Mouse (Mus musculus) stomach, embryonic 14.5 days (tissue): ENCODE data around the gene Msrb3. TPM values are rescaled to one million over a fixed set of nuclear protein-coding genes. Genes with fewer than 3 reads are reported as not detected.
"Not testable (repeated sequence)": the region's sequence is repeated elsewhere in the genome, so short reads cannot be mapped to it uniquely, and the experiment has no call there.

Experiments
- ATAC-seq: fragments of 200-750 bp; cut with Nextera tagmentation; 2 replicates; pipeline ENCODE4 v1.8.0; 2017; ENCODE audit warnings: low read depth, moderate TSS enrichment; ENCODE audit not compliant: insufficient number of reproducible peaks, insufficient read depth, low FRiP score
- H3K27ac ChIP-seq: fragments of 300-500 bp; sonication (generic); 2 replicates; pipeline ENCODE4 v1.5.1; 2014; ENCODE audit warnings: mild to moderate bottlenecking, low read length, moderate library complexity, mixed read lengths
- H3K27me3 ChIP-seq: fragments of 300-500 bp; sonication (generic); 2 replicates; pipeline ENCODE4 v1.6.1; 2014; ENCODE audit warnings: low read length, control low read depth, mixed read lengths; ENCODE audit not compliant: control insufficient read depth, insufficient read depth
- H3K36me3 ChIP-seq: fragments of 300-500 bp; sonication (generic); 2 replicates; pipeline ENCODE4 v1.6.1; 2014; ENCODE audit warnings: mild to moderate bottlenecking, control low read depth, low read length, moderate library complexity, mixed read lengths; ENCODE audit not compliant: control insufficient read depth, insufficient read depth
- H3K4me1 ChIP-seq: fragments of 300-500 bp; sonication (generic); 2 replicates; pipeline ENCODE4 v1.6.1; 2014; ENCODE audit warnings: low read length, control low read depth, mixed read lengths; ENCODE audit not compliant: control insufficient read depth, insufficient read depth
- H3K4me2 ChIP-seq: fragments of 300-500 bp; sonication (generic); replicated peaks from 2 replicates; pipeline ENCODE4 v1.6.1; 2014; ENCODE audit warnings: low read depth, low read length, control low read depth
- H3K4me3 ChIP-seq: fragments of 300-500 bp; sonication (generic); 2 replicates; pipeline ENCODE4 v1.5.1; 2014; ENCODE audit warnings: low read depth, low read length, control low read depth
- H3K9ac ChIP-seq: fragments of 300-500 bp; sonication (generic); replicated peaks from 2 replicates; pipeline ENCODE4 v1.6.1; 2014; ENCODE audit warnings: low read depth, mild to moderate bottlenecking, control low read depth, low read length, moderate library complexity, mixed read lengths
- H3K9me3 ChIP-seq: fragments of 300-500 bp; sonication (generic); 2 replicates; pipeline ENCODE4 v1.6.1; 2016; ENCODE audit warnings: low read depth, low read length, control low read depth; ENCODE audit not compliant: control insufficient read depth
- WGBS: fragments of 180-500 bp; shearing (Covaris S2); extraction: QIAGEN DNeasy Blood & Tissue Kit; methylation state at CpG from one replicate; pipeline ENCODE4 v1.1.7; 2014; 5-methylcytosine and 5-hydroxymethylcytosine counted together
- polyA plus RNA-seq: library from polyadenylated mRNA; unstranded; fragments of >200 nt; fragmentation: Nextera tagmentation; extraction: Ambion mirVana; gene quantifications from 2 replicates; pipeline ENCODE4 v1.2.1, GENCODE M21; 2014

Gene Msrb3
- polyA plus RNA-seq, 1 experiment from 2014 or later: 33.3 TPM

DNA sequence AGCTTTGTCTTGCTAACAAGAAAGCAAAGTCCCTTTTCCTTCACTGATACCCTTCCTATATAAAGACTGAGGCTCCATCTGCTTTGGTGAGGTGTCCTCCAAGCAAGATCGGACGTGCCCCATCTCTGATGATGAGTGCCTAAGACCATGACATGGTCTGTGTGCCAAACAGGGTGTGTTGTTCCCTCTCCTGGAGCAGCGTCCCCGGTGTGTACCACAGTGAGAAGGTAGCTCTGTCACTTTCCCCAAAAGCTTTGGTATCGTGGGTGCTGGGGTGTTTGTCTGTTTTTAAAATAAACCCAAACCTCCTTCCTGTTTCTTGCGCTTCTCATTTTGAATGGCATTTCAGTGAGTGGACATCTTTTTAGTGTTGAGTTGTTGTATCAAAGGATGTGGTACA, 139.0 kb downstream of the Msrb3 start:
- Histone ChIP-seq H3K27ac (no peak overlapping the region), H3K9me3 (no peaks in the 10 kb centered on the region; the same call in 1 of the 2 replicates), H3K4me1 (peaks cover 14% of the 10 kb centered on the region), H3K27me3 (no peaks in the 10 kb centered on the region), H3K4me2 (no peak overlapping the region), H3K36me3 (no peaks in the 10 kb centered on the region), H3K9ac (no peak overlapping the region), H3K4me3 (no peak overlapping the region)
- ATAC-seq: no peak
- 95% methylated on average over 6 of the region's 6 CpGs for WGBS

DNA sequence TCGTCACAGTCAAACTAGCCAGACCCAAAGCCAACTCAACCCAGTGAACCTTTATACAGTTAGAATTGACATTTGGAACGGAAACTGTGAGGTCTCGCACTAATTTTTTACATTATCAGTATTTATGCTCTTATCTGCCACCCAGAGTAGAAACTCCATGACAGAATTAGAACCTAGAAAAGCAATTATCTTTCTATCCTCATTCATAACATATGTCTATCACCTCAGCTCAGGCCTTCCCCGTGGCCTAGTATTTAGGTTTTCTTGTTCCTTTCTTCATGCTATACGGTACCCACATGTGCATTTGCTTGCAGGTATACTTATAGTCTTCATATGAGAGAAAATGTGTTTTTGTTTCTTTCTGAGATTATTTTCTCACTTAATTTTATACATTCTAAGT, 146.4 kb downstream of the Msrb3 start:
- H3K9me3 ChIP-seq: no peaks in the 10 kb centered on the region
- H3K27me3 ChIP-seq: no peaks in the 10 kb centered on the region
- no peak overlapping the region for H3K27ac ChIP-seq
- H3K4me3 ChIP-seq: no peak overlapping the region
- no peaks in the 10 kb centered on the region for H3K36me3 ChIP-seq
- no peak for ATAC-seq
- H3K4me2 ChIP-seq: no peak overlapping the region
- no peak overlapping the region for H3K9ac ChIP-seq
- H3K4me1 ChIP-seq: peaks cover 10% of the 10 kb centered on the region; the same call in 1 of the 2 replicates
- WGBS: 87% methylated on average over 5 of the region's 5 CpGs

DNA sequence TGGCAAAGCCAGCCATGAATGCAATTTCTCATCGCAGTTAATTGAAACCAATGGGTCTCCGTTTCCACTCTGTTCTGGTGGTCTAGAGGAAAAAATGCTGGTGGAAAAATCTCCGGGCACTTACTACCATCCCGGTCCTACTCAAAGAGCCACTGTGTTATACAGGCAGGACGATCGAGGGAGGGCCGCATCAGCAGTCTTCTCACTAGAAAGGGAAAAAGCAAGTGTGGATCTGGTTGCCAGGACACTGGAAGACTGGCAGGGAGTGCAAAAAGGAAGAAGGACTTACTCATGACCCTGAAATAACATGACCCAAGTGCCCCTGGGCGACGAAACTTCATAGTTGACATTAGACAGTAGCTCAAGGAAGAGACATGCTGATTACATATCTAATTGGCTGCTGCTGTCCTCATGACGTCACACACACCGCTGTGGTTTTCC, 147.1 kb downstream of the Msrb3 start:
- Histone ChIP-seq H3K36me3 (no peaks in the 10 kb centered on the region), H3K4me1 (peaks cover 10% of the 10 kb centered on the region; the same call in 1 of the 2 replicates), H3K27ac (no peak overlapping the region), H3K4me2 (no peak overlapping the region), H3K9ac (no peak overlapping the region), H3K4me3 (no peak overlapping the region), H3K9me3 (no peaks in the 10 kb centered on the region), H3K27me3 (no peaks in the 10 kb centered on the region)
- 72% methylated on average over 11 of the region's 11 CpGs for WGBS
- no peak for ATAC-seq

DNA sequence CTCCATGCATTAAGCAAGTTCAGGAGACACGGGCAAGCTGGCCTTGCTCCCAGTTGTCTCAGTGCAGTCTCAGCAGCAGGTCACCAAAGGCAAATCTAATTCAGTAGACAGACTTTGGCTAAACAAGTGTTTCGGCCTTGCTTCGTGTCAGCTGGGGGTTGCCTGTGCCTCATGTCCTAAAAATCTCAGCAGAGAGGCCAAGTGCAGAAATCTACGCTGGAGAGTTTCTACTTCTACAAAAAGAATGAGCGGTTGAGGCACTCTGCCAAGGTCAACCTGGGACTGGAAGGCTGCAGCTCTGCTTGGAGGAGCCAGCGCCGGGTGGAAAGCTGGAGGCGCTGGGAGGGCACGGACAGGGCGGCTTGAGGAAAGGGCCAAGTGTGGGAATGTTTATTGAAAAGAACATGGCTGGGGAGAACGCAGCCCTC, 147.6 kb downstream of the Msrb3 start:
- H3K9me3 ChIP-seq: no peaks in the 10 kb centered on the region
- H3K9ac ChIP-seq: no peak overlapping the region
- H3K4me1 ChIP-seq: peaks cover 10% of the 10 kb centered on the region; the same call in 1 of the 2 replicates
- no peak overlapping the region for H3K4me3 ChIP-seq
- no peak for ATAC-seq
- no peaks in the 10 kb centered on the region for H3K36me3 ChIP-seq
- peak overlapping the region; percentile 58; the same call in 1 of the 2 replicates for H3K27ac ChIP-seq
- 37% methylated on average over 11 of the region's 11 CpGs for WGBS
- no peaks in the 10 kb centered on the region for H3K27me3 ChIP-seq
- no peak overlapping the region for H3K4me2 ChIP-seq

DNA sequence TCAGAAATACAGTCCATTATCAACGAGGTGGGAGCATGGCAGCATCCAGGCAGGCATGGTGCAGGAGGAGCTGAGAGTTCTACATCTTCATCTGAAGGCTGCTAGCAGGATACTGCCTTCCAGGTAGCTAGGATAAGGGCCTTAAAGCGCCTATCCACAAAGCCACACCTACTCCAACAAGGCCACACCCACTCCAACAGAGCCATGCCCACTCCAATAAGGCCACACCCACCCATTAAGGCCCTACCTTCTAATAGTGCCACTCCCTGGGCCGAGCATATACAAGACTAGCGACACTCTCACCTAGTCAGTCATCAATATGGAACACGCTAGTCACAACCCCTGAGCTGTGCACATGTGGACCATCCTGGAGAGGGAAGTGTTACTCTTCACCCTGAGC, 149.3 kb downstream of the Msrb3 start:
- not testable (repeated sequence) for H3K27me3 ChIP-seq, H3K36me3 ChIP-seq, H3K9ac ChIP-seq, H3K4me3 ChIP-seq, ATAC-seq, H3K9me3 ChIP-seq, H3K27ac ChIP-seq, H3K4me2 ChIP-seq
- WGBS: 94% methylated on average over 5 of the region's 5 CpGs
- H3K4me1 ChIP-seq: peaks cover 22% of the 10 kb centered on the region

DNA sequence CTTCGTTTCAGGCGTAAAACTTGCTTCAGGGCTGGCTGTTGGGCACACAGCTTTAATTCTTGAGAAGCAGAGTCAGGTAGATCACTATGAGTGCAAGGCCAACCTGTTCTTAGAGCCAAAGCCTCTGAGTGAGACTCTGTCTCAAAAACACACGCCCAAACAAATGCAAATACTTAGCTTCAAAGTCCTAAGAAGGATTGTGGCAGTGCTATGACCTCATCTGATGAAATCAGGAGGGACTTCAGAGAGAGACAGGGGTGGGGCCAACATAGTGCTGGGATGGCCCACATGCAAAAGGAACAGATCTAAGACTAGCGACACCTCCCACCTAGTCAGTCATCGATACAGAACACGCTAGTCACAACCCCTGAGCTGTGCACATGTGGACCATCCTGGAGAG, 150.7 kb downstream of the Msrb3 start:
- no peak for ATAC-seq
- WGBS: 88% methylated on average over 6 of the region's 6 CpGs
- H3K4me3 ChIP-seq: no peak overlapping the region

DNA sequence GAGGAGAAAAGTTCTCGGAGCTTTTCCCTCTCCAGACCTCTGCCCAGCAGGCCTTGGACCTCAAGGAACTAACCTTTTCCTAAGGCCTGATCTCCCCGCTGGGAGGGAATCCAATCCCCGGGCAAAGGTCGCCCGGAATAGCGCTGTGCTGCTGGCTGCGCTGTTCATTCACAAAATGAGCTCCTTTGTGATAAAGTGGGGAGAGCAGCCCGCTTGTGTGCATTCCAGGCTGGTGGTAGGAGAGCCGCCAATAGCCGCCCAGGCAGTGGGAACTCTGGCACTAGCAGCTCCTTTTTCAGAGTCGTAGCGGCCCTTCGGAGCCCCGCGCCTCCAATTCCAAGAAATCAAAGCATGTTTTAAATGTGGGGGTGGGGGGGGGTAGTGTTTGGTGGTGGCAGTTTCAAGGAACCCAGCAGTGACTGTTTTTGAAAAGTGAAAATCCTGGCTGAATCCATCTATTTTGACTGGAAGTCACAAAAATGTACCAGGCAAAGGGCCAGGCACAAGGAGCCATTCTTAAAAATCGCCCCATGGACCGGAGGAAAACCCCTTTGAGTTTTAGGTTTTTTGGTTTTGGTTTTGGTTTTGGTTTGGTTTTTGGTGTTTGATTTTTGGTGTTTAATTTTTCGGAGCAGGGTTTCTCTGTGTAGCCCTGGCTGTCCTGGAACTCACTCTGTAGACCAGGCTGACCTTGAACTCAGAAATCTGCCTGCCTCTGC, 153.6 kb downstream of the Msrb3 start:
- Histone ChIP-seq H3K9ac (peak overlapping the region; percentile 18), H3K27me3 (no peaks in the 10 kb centered on the region), H3K27ac (peak overlapping the region; percentile 68; the same call in 1 of the 2 replicates), H3K4me1 (peaks cover 16% of the 10 kb centered on the region), H3K36me3 (no peaks in the 10 kb centered on the region), H3K4me3 (peak overlapping the region; percentile 23), H3K4me2 (peak overlapping the region; percentile 49), H3K9me3 (no peaks in the 10 kb centered on the region)
- peak; percentile 80 for ATAC-seq
- WGBS: 8% methylated on average over 18 of the region's 18 CpGs

More for the DNA sequence above, 150.7 kb downstream of the Msrb3 start:
- H3K36me3 ChIP-seq: no peaks in the 10 kb centered on the region
- no peak overlapping the region for H3K9ac ChIP-seq
- H3K4me1 ChIP-seq: peaks cover 26% of the 10 kb centered on the region
- no peak overlapping the region for H3K27ac ChIP-seq
- no peaks in the 10 kb centered on the region for H3K9me3 ChIP-seq
- H3K27me3 ChIP-seq: no peaks in the 10 kb centered on the region
- no peak overlapping the region for H3K4me2 ChIP-seq

DNA sequence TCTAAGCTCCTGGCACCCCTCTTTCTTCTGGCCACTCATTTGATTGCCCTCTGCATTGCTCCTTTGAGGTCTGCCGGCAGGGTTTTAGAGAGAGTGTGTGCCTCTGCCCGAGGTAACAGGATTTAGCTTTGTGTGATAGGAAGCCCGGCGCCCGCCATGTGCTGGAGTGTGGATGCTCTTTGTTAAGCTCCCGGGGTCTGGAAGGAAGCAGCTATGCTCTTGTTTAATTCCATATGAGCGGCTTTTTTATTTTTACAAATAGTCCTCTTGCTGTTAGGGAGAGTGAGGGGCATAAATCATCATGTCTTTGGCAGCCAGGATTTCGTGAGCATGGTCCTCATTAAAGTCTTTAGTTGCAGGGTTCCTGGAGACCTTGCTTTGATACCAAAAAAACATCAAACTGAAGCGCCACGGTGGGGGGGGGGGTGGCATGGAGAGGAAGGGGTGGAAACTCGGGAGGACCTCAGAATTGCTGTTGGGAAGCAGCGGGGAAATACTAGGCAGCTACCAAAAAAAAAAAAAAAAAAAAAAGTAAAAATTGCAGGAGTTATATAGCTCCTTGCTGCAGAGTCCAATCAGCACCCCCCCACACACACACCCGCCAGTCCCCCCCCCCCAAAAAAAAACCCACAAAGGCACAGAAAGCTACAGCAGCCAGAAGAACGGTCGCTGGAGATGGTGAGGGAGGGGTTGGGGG, 154.3 kb downstream of the Msrb3 start:
- H3K4me1 ChIP-seq: peaks cover 16% of the 10 kb centered on the region
- H3K4me3 ChIP-seq: peak overlapping the region; percentile 23
- H3K9me3 ChIP-seq: no peaks in the 10 kb centered on the region
- 3% methylated on average over 15 of the region's 15 CpGs for WGBS
- peak overlapping the region; percentile 18; the same call in 1 of the 2 replicates for H3K9ac ChIP-seq
- no peak for ATAC-seq
- H3K4me2 ChIP-seq: peak overlapping the region; percentile 49
- H3K27ac ChIP-seq: peak overlapping the region; percentile 68; the same call in 1 of the 2 replicates
- no peaks in the 10 kb centered on the region for H3K27me3 ChIP-seq
- H3K36me3 ChIP-seq: no peaks in the 10 kb centered on the region
